Mouse (Mus musculus): ENCODE results near the gene Stab1.

Gene Stab1

DNA sequence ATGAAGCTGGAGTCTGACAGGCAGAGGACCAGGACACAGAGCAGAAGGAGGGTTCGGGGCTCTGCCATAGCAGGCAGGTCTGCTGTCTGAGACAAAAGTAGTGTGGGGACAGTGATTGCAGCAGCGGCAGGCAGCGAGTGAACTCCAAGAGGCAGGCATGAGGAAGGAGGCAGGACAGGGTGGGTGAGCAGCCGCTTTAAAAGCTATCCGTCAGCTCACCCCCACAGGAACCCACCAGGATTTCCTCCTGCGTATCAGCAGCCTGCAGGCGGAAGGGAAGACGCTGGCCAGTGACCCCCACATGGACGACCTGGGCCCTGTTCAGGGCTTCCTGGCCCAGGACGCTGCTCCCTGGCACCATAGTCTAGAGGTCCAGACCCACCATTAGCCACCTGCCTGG is at the start of gene Stab1:
TSS of gene Stab1 (minus strand) at position 217 of the 400 bp plus-strand sequence.
- DNase-seq, result no peak

DNA sequence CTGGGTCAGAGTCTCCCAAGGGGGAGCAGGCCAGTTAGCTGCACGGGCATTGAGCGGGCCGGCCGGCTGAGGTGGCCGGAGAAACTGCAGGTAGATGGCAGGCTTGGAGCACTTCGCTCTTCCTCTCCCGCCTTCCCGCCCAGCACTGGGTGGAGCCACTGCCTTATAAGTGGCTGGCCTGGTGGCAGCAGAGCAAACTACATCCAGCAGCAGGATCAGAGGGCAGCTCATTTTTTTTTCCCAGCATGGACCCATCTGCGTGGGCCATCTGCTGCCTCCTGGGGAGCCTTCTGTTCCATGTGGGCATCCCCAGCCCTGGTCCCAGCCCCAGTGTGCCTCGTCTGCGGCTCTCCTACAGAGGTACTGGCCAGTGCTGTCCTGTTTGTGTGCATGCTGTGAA is 49.2 kb upstream of the Stab1 start, which contains the start of gene Sema3g:
TSS of gene Sema3g (plus strand) at position 195 of the 400 bp plus-strand sequence.
- DNase-seq, result peak; percentile 16

- no peak for DNase-seq
Measured at GRCm38 (mm10) chr14:31216846-31217245, 48.4 kb upstream of the Stab1 start, which contains the start of gene Nisch. Nisch (minus strand) TSS chr14:31216946.

DNA sequence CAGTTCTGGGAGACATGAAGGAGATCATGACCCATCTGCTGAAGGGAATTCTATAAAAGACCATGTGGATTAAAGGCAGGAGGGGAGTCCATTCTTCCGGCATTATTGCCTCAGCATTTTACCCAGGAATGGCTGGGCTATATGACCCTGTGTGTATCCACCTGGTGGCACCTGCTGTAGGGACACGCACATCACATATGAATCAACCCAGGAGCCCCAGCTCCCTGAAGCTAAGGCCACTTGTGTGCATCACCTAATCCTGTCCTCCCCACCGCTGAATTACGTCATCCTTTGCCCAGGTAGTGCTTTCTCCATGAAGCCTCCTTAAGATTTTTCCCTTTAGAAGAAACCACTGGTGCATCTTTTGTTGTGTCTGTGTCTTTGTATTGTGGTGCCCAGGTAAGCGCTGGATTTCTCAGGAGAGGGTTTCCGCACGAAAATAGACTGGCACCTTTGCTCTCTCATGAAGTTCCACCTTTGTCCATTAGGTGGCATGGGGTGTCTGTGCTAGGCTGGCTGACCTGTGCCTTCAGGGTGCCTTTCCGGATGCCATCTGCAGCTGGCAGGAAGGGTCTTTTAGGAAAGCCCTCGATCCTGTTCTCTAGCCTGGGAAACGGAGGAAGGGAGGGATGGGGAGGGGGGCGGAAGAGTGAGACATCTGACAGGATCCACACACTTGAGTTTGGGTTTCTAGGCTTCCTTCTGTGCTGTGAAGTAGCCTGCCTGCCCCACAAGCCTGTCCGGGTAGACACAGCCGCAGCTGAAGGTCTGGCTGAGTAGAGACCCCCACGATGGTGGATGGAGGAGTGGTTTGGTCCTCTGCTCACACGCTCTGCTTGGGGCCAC is 46.9 kb upstream of the Stab1 start:
- DNase-seq, result peak; percentile 80

DNA sequence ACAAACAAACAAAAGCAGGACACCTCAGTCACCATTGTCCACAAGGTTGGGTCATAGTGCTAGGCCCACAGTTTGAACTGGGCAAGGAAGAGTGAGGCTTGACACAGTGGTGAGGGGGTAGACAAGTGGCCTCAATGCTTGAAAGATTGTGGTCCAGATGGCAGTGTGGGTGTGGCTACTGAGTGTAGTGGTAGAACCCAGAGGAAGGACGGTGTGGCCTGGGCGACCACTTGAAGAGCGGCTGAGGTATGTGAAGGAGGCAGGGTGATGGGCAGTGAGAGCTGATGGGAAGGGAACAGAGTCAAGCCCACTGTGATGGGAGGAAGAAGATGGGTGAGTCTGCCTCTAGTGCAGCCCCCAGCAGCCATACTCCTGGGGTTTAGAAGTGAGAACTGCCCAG is 46.2 kb upstream of the Stab1 start:
- no peak for DNase-seq

GRCm38 (mm10) chr14:31213868-31214267 is 45.4 kb upstream of the Stab1 start:
- no peak for DNase-seq

DNA sequence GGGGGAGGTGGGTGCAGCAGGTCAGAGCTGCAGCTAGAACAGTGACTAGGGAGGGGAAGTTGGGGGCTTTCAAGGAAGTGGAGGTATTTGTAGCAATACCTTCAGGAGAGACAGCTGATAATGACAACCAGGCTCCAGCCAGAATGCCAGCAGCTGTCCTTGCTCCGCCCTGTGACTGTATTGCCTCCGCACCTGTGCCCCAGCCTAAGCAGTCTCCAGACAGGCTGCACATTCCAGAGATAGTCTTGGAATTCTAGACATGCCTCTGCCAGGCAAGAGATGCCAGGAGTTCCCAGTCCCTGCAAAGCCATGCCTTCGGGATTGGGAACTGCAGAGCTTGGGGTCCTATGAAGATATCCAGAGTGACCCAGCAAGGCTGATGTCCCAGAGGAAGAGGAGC is 44.1 kb upstream of the Stab1 start:
- no peak for DNase-seq

GRCm38 (mm10) chr14:31211854-31212253 is 43.4 kb upstream of the Stab1 start:
- DNase-seq, result no peak

DNA sequence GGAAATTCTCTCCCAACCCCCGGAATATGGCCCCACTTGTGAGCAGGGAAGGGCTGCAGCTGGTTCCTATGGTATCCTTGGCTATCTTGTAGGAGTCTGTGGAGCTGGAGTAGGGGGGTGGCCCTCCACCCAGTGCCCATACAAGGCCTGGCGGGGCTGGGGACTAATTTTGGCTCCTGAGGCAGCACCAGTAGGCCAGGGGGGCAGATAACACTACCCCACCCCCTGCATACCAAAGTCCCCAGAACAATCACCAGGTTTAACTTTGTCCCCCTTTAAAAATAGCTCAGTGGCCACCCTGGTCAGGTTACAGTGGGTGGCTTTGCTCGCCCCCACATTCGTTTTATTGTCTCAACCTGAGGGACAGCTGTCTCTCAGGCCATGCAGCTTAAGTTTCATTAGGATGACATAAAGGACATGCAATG is 40.7 kb upstream of the Stab1 start:
- no peak for DNase-seq

- no peak for DNase-seq
Measured at GRCm38 (mm10) chr14:31208084-31208483, 39.6 kb upstream of the Stab1 start, which contains the start of gene Tnnc1. Tnnc1 (plus strand) TSS chr14:31208312.

DNA sequence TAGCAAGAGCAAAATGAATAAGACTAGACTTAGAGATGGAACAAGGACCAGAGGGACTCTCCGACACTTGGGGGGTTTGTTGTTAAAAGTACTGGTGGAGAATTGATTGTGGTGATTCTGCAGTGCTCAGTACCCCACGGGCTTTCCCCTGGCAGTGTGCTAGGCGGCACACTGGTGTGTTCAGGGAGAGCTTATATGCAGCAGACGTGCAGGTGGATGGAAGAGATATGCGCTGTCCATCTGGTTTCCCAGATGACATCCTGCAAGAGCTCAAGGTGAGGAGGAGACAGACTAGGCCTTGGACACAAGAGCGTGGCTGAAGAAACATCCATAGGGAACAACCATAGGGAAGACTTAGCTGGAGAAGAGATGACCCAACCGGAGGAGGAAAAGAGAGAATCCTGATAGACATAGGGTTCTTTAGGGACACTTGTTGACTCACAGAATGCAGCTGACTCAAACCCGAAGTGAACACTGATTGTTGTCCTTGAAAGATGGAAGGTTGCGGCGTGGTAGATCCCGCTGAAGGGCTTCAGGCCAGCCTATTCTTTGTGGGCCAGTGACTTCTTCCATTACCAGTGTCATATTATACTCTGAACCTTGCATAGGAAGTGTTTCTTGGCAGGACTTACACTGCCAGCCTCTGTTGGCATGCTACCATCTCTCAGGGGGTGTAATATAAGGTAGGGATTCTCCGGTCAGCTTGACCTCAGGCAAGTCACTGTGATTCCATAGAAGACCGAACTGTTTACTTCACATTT is 38.8 kb upstream of the Stab1 start:
- no peak for DNase-seq

DNA sequence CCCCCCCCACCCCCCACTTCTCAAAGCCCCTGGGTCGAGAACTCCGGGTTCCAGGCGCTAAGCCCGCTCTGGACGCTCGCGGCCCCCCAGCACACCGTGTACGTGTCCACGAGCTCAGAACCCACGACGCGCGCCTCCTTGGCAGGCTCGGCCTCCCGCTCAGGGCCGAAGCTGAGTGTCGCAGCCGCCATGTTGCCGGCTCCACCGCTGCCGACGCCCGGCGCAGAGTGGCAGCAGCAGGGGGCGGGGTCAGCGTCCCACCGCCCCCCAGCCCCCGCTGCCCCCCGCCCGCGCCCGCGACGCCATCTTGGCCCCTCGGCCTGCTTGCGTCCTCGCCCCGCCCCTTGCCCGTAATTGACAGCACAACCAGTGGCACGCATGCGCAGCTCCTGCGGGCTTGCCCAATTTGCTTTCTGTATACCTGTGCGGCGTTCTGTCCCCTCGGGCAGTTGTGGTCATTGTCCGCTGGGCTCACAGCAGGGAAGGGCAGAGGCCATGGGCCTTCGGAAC is 38.1 kb upstream of the Stab1 start:
- peak; percentile 97 for DNase-seq

- peak; percentile 48 for DNase-seq
Measured at GRCm38 (mm10) chr14:31205562-31206467, 37.4 kb upstream of the Stab1 start.

- DNase-seq, result no peak
Measured at GRCm38 (mm10) chr14:31205244-31205561, 36.8 kb upstream of the Stab1 start.

DNA sequence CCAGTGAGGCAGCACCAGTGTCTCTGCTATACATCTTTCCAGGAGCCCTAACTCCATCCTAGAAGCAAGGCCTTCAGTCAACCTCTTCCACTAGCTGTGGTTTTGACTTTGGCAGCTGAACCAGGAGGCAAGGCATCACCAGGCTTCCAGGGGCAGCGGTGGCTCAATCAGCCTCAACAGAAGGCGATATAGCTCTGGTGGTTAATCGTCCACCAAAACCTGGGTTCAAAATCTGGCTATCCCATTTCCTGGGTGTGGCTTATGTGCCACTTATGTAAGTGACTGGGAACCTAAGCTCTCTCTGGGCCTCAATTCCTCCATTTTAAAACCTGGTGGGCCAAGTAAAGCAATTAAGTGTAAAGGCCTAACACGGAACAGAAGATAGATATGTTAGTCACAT is 36.4 kb upstream of the Stab1 start:
- DNase-seq, result no peak

GRCm38 (mm10) chr14:31200038-31200437 is 31.6 kb upstream of the Stab1 start:
- no peak for DNase-seq

GRCm38 (mm10) chr14:31199599-31199998 is 31.2 kb upstream of the Stab1 start:
- no peak for DNase-seq

- DNase-seq, result no peak
Measured at GRCm38 (mm10) chr14:31197547-31198516, 29.4 kb upstream of the Stab1 start.

DNA sequence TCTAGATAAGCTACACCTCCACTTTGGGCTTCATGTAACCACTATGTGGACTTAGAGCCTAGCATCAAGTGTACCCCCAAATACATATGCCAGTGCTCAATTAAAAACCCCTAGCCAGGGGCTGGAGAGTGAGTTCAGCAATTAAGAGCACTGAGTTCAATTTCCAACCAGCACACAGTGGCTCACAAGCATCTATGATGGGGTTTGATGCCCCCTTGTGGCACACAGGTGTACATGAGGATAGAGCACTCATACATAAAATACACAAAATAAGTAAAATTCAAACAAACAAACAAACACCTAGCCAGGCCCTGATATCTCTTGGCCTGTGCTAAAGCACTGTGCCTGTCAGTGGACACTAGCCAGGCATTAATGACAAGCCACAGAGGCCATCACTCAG is 27.5 kb upstream of the Stab1 start:
- peak; percentile 36 for DNase-seq

DNA sequence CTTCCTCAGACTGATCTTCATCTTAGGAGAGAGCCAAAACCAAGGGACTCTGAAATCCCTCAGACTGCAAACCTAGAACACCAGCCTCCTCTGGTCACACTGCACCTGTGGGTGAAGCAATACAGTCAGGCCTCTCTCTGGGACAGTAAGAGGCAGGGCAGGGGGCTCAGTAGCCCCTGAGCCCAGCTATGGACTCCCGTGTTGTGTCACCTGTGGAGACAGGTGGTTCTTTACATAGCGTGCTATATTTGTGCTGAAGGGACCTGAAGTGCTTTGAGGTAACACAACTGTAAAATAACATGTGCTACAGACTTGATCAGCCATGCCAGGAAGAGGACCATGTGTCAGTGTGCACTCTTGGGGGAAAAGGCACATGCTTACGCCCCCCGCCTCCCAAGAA is 27.1 kb upstream of the Stab1 start:
- no peak for DNase-seq

GRCm38 (mm10) chr14:31194891-31195513 is 26.6 kb upstream of the Stab1 start:
- DNase-seq, result peak; percentile 30

All from thymus, postnatal 25 days (tissue).